Mouse (Mus musculus) kidney, adult 2 months (tissue): ENCODE measurements around the gene Olfr160.

Experiments
- CTCF ChIP-seq: fragments of 200-500 bp; conservative IDR thresholded peaks from 2 replicates; pipeline ENCODE4 v1.5.1; 2011; ENCODE audit warnings: low read depth, mild to moderate bottlenecking, control low read depth, low read length, moderate library complexity, mixed read lengths; ENCODE audit not compliant: insufficient read depth, insufficient read length
- POLR2A ChIP-seq: fragments of 200-500 bp; IDR thresholded peaks from one replicate; pipeline ENCODE4 v1.6.1; 2011; ENCODE audit warnings: low read depth, low read length, control low read depth

- TF ChIP-seq CTCF: no peak
- no peak for TF ChIP-seq POLR2A
Measured at GRCm38 (mm10) chr9:37681123-37681522, 34.9 kb downstream of the Olfr160 start.
